Mouse (Mus musculus): ENCODE data around the gene Tex2. TPM values are rescaled to one million over a fixed set of nuclear protein-coding genes. Genes with fewer than 3 reads are reported as not detected.

The Tex2 gene
- polyA plus RNA-seq, 1 experiment from 2014 or later, result 16.3 TPM

- Histone ChIP-seq H3K27me3 (replicated peaks) (no peaks in the 10 kb centered on the region), H3K4me2 (replicated peaks) (no peak overlapping the region), H3K9ac (0 out of 2 replicates have a peak overlapping the region, but pooled peaks have one; percentile 29), H3K4me3 (no peak overlapping the region), H3K36me3 (peaks cover 7% of the 10 kb centered on the region; the same call in 1 of the 2 replicates), H3K9me3 (no peaks in the 10 kb centered on the region), H3K27ac (no peak overlapping the region; the same call in 1 of the 2 replicates), H3K4me1 (peaks cover 22% of the 10 kb centered on the region)
- no peak for ATAC-seq (ENCODE audit: low FRiP score, low read depth)
- 37% methylated on average over 15 of the region's 15 CpGs for WGBS
Measured at GRCm38 (mm10) chr11:106572020-106572782, 41.0 kb downstream of the Tex2 start.

GRCm38 (mm10) chr11:106571026-106571983 is 41.9 kb downstream of the Tex2 start:
- no peak for ATAC-seq (ENCODE audit: low FRiP score, low read depth)
- H3K36me3 ChIP-seq, result peaks cover 16% of the 10 kb centered on the region
- 0 out of 2 replicates have a peak overlapping the region, but pooled peaks have one; percentile 29 for H3K9ac ChIP-seq
- peaks cover 22% of the 10 kb centered on the region for H3K4me1 ChIP-seq
- no peak overlapping the region for H3K4me2 ChIP-seq (replicated peaks)
- H3K27ac ChIP-seq, result no peak overlapping the region; the same call in 1 of the 2 replicates
- no peak overlapping the region for H3K4me3 ChIP-seq
- H3K9me3 ChIP-seq, result no peaks in the 10 kb centered on the region
- H3K27me3 ChIP-seq (replicated peaks), result no peaks in the 10 kb centered on the region
- 75% methylated on average over 11 of the region's 11 CpGs for WGBS

DNA sequence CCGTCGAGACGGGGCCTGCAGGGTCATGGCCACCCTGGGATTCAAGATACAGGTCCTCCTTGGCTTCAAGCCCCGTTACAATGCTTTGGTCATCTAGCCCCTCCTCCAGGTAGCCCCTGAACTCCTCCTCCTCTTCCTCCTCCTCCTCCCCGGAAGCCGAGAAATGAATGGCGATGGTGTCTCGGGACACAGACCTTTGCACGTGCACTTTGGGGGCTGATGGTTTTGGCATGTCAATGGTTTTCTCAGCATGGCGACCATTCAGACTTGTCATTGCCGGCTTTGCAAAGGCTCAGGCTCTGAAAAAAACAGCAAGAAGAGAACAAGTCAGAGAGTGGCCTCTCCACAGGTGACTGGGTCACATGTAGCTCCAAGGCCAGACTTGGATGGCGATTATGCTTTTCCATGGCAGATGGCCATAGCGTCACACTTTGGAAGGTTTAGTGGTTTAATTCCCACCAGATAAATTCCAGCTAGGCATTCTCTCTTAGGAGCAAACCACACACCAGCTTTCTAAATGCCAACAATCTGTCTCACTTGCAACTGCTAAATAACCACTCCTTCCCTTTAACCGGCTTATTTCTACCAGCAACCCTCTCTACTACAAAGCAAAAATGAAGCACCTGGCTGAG is 44.8 kb downstream of the Tex2 start:
- ATAC-seq (ENCODE audit: low FRiP score, low read depth), result no peak
- Histone ChIP-seq H3K9me3 (no peaks in the 10 kb centered on the region), H3K4me3 (no peak overlapping the region), H3K4me1 (peaks cover 22% of the 10 kb centered on the region), H3K4me2 (replicated peaks) (no peak overlapping the region), H3K27ac (no peak overlapping the region), H3K36me3 (peaks cover 17% of the 10 kb centered on the region), H3K9ac (no peak overlapping the region), H3K27me3 (replicated peaks) (no peaks in the 10 kb centered on the region)
- WGBS, result 80% methylated on average over 14 of the region's 14 CpGs

DNA sequence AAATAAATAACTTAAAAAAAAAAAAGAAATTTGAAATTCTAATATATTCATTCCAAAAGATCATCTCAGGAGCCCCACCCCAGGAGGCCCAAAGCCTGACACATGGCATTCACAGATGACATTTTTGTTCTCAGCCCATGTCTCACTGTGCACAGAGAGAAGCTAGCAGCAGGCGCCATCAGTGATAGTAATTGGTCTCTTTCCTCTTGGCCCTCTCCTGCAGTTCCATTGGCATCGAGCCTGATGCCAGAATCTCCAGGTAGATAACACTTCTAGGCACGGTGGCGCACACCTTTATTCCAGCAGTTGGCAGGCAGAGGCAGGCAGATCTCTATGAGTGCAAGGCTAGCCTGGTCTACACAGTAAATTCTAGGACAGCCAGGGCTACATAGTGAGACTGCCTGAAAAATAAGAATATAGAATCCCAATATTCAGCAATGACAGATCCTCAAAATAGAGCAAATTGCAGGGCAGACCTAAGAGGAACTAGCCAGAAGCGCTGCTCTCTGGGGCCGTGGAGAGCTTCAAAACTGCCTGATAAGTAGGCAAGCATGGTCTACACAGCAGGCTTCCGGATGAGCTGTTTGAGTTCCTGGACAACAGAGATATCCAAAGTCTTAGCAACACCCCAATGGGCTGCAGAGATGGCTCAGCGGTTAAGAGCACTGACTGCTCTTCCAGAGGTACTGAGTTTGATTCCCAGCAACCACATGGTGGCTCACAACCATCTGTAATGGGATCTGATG is 47.0 kb downstream of the Tex2 start:
- H3K36me3 ChIP-seq, result peaks cover 17% of the 10 kb centered on the region
- WGBS, result 96% methylated on average over 8 of the region's 8 CpGs
- no peaks in the 10 kb centered on the region for H3K27me3 ChIP-seq (replicated peaks)
- ATAC-seq (ENCODE audit: low FRiP score, low read depth), result no peak
- H3K4me3 ChIP-seq, result no peak overlapping the region
- no peak overlapping the region for H3K4me2 ChIP-seq (replicated peaks)
- H3K9ac ChIP-seq, result no peak overlapping the region
- H3K27ac ChIP-seq, result no peak overlapping the region
- no peaks in the 10 kb centered on the region for H3K9me3 ChIP-seq
- H3K4me1 ChIP-seq, result 0 out of 2 replicates have a peak, but pooled peaks cover 3% of the 10 kb centered on the region

DNA sequence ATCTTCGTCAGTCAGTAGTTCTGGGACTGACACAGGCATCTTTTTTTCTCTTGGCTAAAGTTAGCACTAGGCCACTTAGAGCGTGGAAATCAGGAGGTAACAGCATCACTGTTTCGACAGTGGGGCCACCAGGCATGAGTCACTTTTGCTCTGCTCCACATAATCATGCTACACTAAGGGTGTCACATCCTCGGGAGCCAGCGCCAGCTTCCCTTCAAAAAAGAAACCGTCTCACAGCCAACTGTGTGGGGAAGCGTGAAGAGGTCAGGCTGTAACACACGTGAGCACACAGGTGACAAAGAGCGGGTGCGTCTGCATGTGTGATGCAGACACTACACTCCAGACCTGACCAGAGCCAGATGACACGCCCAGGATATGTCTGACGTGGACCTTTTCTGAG is 49.0 kb downstream of the Tex2 start:
- Histone ChIP-seq H3K36me3 (peaks cover 17% of the 10 kb centered on the region), H3K4me1 (no peaks in the 10 kb centered on the region), H3K4me3 (no peak overlapping the region), H3K27ac (no peak overlapping the region), H3K9me3 (no peaks in the 10 kb centered on the region), H3K27me3 (replicated peaks) (no peaks in the 10 kb centered on the region), H3K9ac (no peak overlapping the region), H3K4me2 (replicated peaks) (no peak overlapping the region)
- ATAC-seq (ENCODE audit: low FRiP score, low read depth), result no peak
- 83% methylated on average over 12 of the region's 12 CpGs for WGBS

GRCm38 (mm10) chr11:106562707-106563106 is 50.5 kb downstream of the Tex2 start:
- Histone ChIP-seq H3K4me3 (no peak overlapping the region), H3K4me2 (replicated peaks) (no peak overlapping the region), H3K4me1 (no peaks in the 10 kb centered on the region), H3K9me3 (no peaks in the 10 kb centered on the region), H3K36me3 (peaks cover 15% of the 10 kb centered on the region), H3K27ac (no peak overlapping the region), H3K27me3 (replicated peaks) (no peaks in the 10 kb centered on the region), H3K9ac (no peak overlapping the region)
- no peak for ATAC-seq (ENCODE audit: low FRiP score, low read depth)
- WGBS, result 92% methylated on average over 4 of the region's 4 CpGs

DNA sequence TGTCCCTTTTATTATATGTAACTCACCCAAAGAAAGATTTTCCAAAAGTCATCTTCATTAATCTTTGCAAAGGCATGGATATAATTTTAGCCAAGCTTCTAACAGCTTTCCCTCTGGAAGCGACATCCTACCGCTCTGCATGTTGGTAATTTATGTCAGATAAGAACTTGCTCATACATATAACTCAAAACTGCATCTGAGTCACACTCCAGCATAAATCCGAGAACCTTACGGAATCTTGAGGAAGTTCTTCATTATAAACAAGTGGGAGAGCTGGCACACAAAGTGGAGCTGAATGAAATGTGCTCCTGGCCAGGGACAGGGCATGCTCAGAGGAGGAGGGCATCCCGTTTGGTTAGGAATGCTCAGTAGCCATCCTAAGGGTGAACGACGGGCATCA is 53.5 kb downstream of the Tex2 start:
- no peak for ATAC-seq (ENCODE audit: low FRiP score, low read depth)

GRCm38 (mm10) chr11:106558008-106558407 is 55.2 kb downstream of the Tex2 start:
- Histone ChIP-seq H3K36me3 (no peaks in the 10 kb centered on the region), H3K27me3 (replicated peaks) (no peaks in the 10 kb centered on the region), H3K9me3 (no peaks in the 10 kb centered on the region), H3K27ac (no peak overlapping the region), H3K4me3 (no peak overlapping the region), H3K9ac (no peak overlapping the region), H3K4me2 (replicated peaks) (no peak overlapping the region), H3K4me1 (no peaks in the 10 kb centered on the region; the same call in 1 of the 2 replicates)
- ATAC-seq (ENCODE audit: low FRiP score, low read depth), result no peak
- 78% methylated on average over 4 of the region's 4 CpGs for WGBS

More for the DNA sequence above, 53.5 kb downstream of the Tex2 start:
- no peak overlapping the region for H3K27ac ChIP-seq
- no peaks in the 10 kb centered on the region for H3K36me3 ChIP-seq
- no peak overlapping the region for H3K9ac ChIP-seq
- H3K9me3 ChIP-seq, result no peaks in the 10 kb centered on the region
- H3K4me3 ChIP-seq, result no peak overlapping the region
- no peaks in the 10 kb centered on the region for H3K27me3 ChIP-seq (replicated peaks)
- 89% methylated on average over 7 of the region's 7 CpGs for WGBS
- H3K4me1 ChIP-seq, result no peaks in the 10 kb centered on the region; the same call in 1 of the 2 replicates
- no peak overlapping the region for H3K4me2 ChIP-seq (replicated peaks)

GRCm38 (mm10) chr11:106557398-106557797 is 55.8 kb downstream of the Tex2 start:
- no peak overlapping the region for H3K4me2 ChIP-seq (replicated peaks)
- 84% methylated on average over 7 of the region's 7 CpGs for WGBS
- no peaks in the 10 kb centered on the region for H3K27me3 ChIP-seq (replicated peaks)
- H3K9ac ChIP-seq, result no peak overlapping the region
- H3K4me3 ChIP-seq, result no peak overlapping the region
- H3K36me3 ChIP-seq, result no peaks in the 10 kb centered on the region
- H3K27ac ChIP-seq, result no peak overlapping the region
- H3K9me3 ChIP-seq, result no peaks in the 10 kb centered on the region
- ATAC-seq (ENCODE audit: low FRiP score, low read depth), result no peak
- H3K4me1 ChIP-seq, result no peaks in the 10 kb centered on the region; the same call in 1 of the 2 replicates

GRCm38 (mm10) chr11:106556689-106557088 is 56.5 kb downstream of the Tex2 start:
- H3K27me3 ChIP-seq (replicated peaks), result no peaks in the 10 kb centered on the region
- H3K4me2 ChIP-seq (replicated peaks), result no peak overlapping the region
- H3K4me3 ChIP-seq, result no peak overlapping the region
- H3K4me1 ChIP-seq, result no peaks in the 10 kb centered on the region; the same call in 1 of the 2 replicates
- no peaks in the 10 kb centered on the region for H3K9me3 ChIP-seq
- ATAC-seq (ENCODE audit: low FRiP score, low read depth), result no peak
- 81% methylated on average over 4 of the region's 4 CpGs for WGBS
- no peak overlapping the region for H3K9ac ChIP-seq
- H3K36me3 ChIP-seq, result no peaks in the 10 kb centered on the region
- H3K27ac ChIP-seq, result no peak overlapping the region

DNA sequence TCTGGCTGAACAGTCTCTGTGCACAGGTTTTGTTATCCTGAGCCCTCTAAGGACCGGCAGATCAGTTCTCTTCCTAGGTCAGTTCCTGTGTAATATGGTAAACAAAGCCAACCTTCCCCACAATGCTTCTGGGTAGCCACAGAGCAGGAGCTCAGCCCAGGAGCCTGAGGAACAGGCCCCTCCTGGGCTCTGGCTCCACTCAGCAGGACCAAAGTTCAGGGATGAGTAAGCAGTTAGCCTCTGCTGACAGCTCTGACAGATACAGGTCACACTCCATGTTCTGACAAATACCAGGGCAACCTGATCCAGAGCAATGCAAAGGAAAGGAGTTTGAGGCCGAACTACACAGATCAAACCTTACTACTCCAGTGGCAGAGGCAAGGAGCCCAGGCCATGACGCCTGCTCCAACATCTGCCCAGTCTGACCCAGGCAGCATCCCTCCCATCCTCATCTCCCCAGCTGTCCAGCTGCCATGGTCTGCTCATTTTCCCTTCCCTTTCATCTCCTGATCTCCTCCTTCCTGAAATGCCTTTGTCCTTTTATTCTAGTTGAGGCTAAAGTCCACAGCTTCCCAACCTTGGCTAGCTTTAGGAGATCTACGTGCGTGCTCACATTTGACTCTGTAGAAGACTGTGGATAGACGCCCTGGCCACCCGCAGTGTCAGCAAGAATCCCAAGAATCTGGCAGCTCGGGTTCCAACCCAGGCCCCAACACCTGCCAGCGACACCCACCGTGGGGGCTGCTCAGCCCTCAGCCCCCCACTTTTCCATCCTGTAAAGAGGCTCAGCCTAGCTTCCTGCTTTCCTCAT is 57.2 kb downstream of the Tex2 start:
- no peaks in the 10 kb centered on the region; the same call in 1 of the 2 replicates for H3K4me1 ChIP-seq
- no peaks in the 10 kb centered on the region for H3K9me3 ChIP-seq
- 58% methylated on average over 10 of the region's 10 CpGs for WGBS
- H3K9ac ChIP-seq, result no peak overlapping the region
- no peak for ATAC-seq (ENCODE audit: low FRiP score, low read depth)
- no peaks in the 10 kb centered on the region for H3K36me3 ChIP-seq
- H3K4me2 ChIP-seq (replicated peaks), result no peak overlapping the region
- H3K27ac ChIP-seq, result no peak overlapping the region
- H3K4me3 ChIP-seq, result no peak overlapping the region
- no peaks in the 10 kb centered on the region for H3K27me3 ChIP-seq (replicated peaks)
